Mouse (Mus musculus): Measurements from ENCODE around the gene Gm9495. TPM values are rescaled to one million over a fixed set of nuclear protein-coding genes. Genes with fewer than 3 reads are reported as not detected.
"Not testable (repeated sequence)": the region's sequence is repeated elsewhere in the genome, so short reads cannot be mapped to it uniquely, and the experiment has no call there.

The Gm9495 gene
- not detected in 2 replicates for polyA plus RNA-seq (2015; fragmentation: Nextera tagmentation; extraction: Ambion mirVana)

- H3K9me3 ChIP-seq (ENCODE audit: control insufficient read depth, low read length): not testable (repeated sequence)
These were observed at the start of gene Gm9495 for GRCm38 (mm10) chr8:69453465-69453864. Gene Gm9495 (minus strand): TSS chr8:69453565.

GRCm38 (mm10) chr8:69474946-69475345 is 21.6 kb upstream of the Gm9495 start:
- not testable (repeated sequence) for H3K9me3 ChIP-seq (ENCODE audit: control insufficient read depth, low read length); H3K4me3 ChIP-seq (replicated peaks; ENCODE audit: low read length); H3K27me3 ChIP-seq (replicated peaks; ENCODE audit: control insufficient read depth, insufficient read depth, low read length); H3K4me1 ChIP-seq (replicated peaks; ENCODE audit: control insufficient read depth, insufficient read depth, low read length); H3K36me3 ChIP-seq (ENCODE audit: control insufficient read depth, insufficient read depth); H3K4me2 ChIP-seq (ENCODE audit: low read length); ATAC-seq; H3K9ac ChIP-seq (replicated peaks; ENCODE audit: low read depth, low read length); H3K27ac ChIP-seq (ENCODE audit: low read length)
- 54% methylated on average over 2 of the region's 3 CpGs for WGBS

More at GRCm38 (mm10) chr8:69453465-69453864, at the start of gene Gm9495:
- not testable (repeated sequence) for H3K9ac ChIP-seq (replicated peaks; ENCODE audit: low read depth, low read length); ATAC-seq; H3K27me3 ChIP-seq (replicated peaks; ENCODE audit: control insufficient read depth, insufficient read depth, low read length); H3K4me1 ChIP-seq (replicated peaks; ENCODE audit: control insufficient read depth, insufficient read depth, low read length); H3K4me2 ChIP-seq (ENCODE audit: low read length); H3K36me3 ChIP-seq (ENCODE audit: control insufficient read depth, insufficient read depth); H3K27ac ChIP-seq (ENCODE audit: low read length); H3K4me3 ChIP-seq (replicated peaks; ENCODE audit: low read length)
- WGBS: 95% methylated on average over 1 of the region's 3 CpGs

- not testable (repeated sequence) for H3K36me3 ChIP-seq (ENCODE audit: control insufficient read depth, insufficient read depth); H3K27ac ChIP-seq (ENCODE audit: low read length); H3K9me3 ChIP-seq (ENCODE audit: control insufficient read depth, low read length); H3K4me3 ChIP-seq (replicated peaks; ENCODE audit: low read length); H3K4me2 ChIP-seq (ENCODE audit: low read length); H3K27me3 ChIP-seq (replicated peaks; ENCODE audit: control insufficient read depth, insufficient read depth, low read length); ATAC-seq; H3K9ac ChIP-seq (replicated peaks; ENCODE audit: low read depth, low read length); H3K4me1 ChIP-seq (replicated peaks; ENCODE audit: control insufficient read depth, insufficient read depth, low read length)
- WGBS: 67% methylated on average over 2 of the region's 3 CpGs
These were observed 33.3 kb downstream of the Gm9495 start for GRCm38 (mm10) chr8:69420018-69420417.

GRCm38 (mm10) chr8:69414326-69414725 is 39.0 kb downstream of the Gm9495 start:
- Histone ChIP-seq H3K9ac (replicated peaks; ENCODE audit: low read depth, low read length) (no peak overlapping the region), H3K4me2 (ENCODE audit: low read length) (no peak overlapping the region), H3K4me3 (replicated peaks; ENCODE audit: low read length) (no peak overlapping the region), H3K36me3 (ENCODE audit: control insufficient read depth, insufficient read depth) (no peaks in the 10 kb centered on the region), H3K9me3 (ENCODE audit: control insufficient read depth, low read length) (no peaks in the 10 kb centered on the region), H3K27ac (ENCODE audit: low read length) (no peak overlapping the region), H3K4me1 (replicated peaks; ENCODE audit: control insufficient read depth, insufficient read depth, low read length) (no peaks in the 10 kb centered on the region), H3K27me3 (replicated peaks; ENCODE audit: control insufficient read depth, insufficient read depth, low read length) (no peaks in the 10 kb centered on the region)
- no peak for ATAC-seq
- 94% methylated on average over 1 of the region's 1 CpGs for WGBS

- H3K4me2 ChIP-seq (ENCODE audit: low read length): no peak overlapping the region
- ATAC-seq: no peak
- H3K4me3 ChIP-seq (replicated peaks; ENCODE audit: low read length): no peak overlapping the region
- H3K9me3 ChIP-seq (ENCODE audit: control insufficient read depth, low read length): no peaks in the 10 kb centered on the region
- no peak overlapping the region for H3K9ac ChIP-seq (replicated peaks; ENCODE audit: low read depth, low read length)
- H3K36me3 ChIP-seq (ENCODE audit: control insufficient read depth, insufficient read depth): no peaks in the 10 kb centered on the region
- H3K27ac ChIP-seq (ENCODE audit: low read length): no peak overlapping the region
- H3K27me3 ChIP-seq (replicated peaks; ENCODE audit: control insufficient read depth, insufficient read depth, low read length): no peaks in the 10 kb centered on the region
- 90% methylated on average over 6 of the region's 6 CpGs for WGBS
- no peaks in the 10 kb centered on the region for H3K4me1 ChIP-seq (replicated peaks; ENCODE audit: control insufficient read depth, insufficient read depth, low read length)
These were observed 48.6 kb downstream of the Gm9495 start for GRCm38 (mm10) chr8:69404768-69405167.

- H3K9me3 ChIP-seq (ENCODE audit: control insufficient read depth, low read length): no peaks in the 10 kb centered on the region
- 0 out of 2 replicates have a peak, but pooled peaks cover 3% of the 10 kb centered on the region for H3K4me1 ChIP-seq (replicated peaks; ENCODE audit: control insufficient read depth, insufficient read depth, low read length)
- no peak overlapping the region for H3K27ac ChIP-seq (ENCODE audit: low read length)
- ATAC-seq: no peak
- no peak overlapping the region; the same call in 1 of the 2 replicates for H3K9ac ChIP-seq (replicated peaks; ENCODE audit: low read depth, low read length)
- H3K4me3 ChIP-seq (replicated peaks; ENCODE audit: low read length): peak overlapping the region; percentile 56
- no peaks in the 10 kb centered on the region for H3K36me3 ChIP-seq (ENCODE audit: control insufficient read depth, insufficient read depth)
- 69% methylated on average over 4 of the region's 4 CpGs for WGBS
- peak overlapping the region; percentile 74 for H3K4me2 ChIP-seq (ENCODE audit: low read length)
- no peaks in the 10 kb centered on the region for H3K27me3 ChIP-seq (replicated peaks; ENCODE audit: control insufficient read depth, insufficient read depth, low read length)
These were observed 53.4 kb downstream of the Gm9495 start for GRCm38 (mm10) chr8:69399956-69400443.

- 0 out of 2 replicates have a peak, but pooled peaks have one; percentile 5 for ATAC-seq
- H3K36me3 ChIP-seq (ENCODE audit: control insufficient read depth, insufficient read depth): no peaks in the 10 kb centered on the region
- no peaks in the 10 kb centered on the region for H3K9me3 ChIP-seq (ENCODE audit: control insufficient read depth, low read length)
- peak overlapping the region; percentile 56 for H3K4me3 ChIP-seq (replicated peaks; ENCODE audit: low read length)
- WGBS: 13% methylated on average over 41 of the region's 43 CpGs
- H3K27me3 ChIP-seq (replicated peaks; ENCODE audit: control insufficient read depth, insufficient read depth, low read length): no peaks in the 10 kb centered on the region
- peak overlapping the region; percentile 74 for H3K4me2 ChIP-seq (ENCODE audit: low read length)
- H3K27ac ChIP-seq (ENCODE audit: low read length): no peak overlapping the region
- peak overlapping the region; percentile 76 for H3K9ac ChIP-seq (replicated peaks; ENCODE audit: low read depth, low read length)
- H3K4me1 ChIP-seq (replicated peaks; ENCODE audit: control insufficient read depth, insufficient read depth, low read length): peaks cover 7% of the 10 kb centered on the region
These were observed 54.0 kb downstream of the Gm9495 start for GRCm38 (mm10) chr8:69399181-69399955.

- Histone ChIP-seq H3K4me1 (replicated peaks; ENCODE audit: control insufficient read depth, insufficient read depth, low read length) (peaks cover 10% of the 10 kb centered on the region), H3K9ac (replicated peaks; ENCODE audit: low read depth, low read length) (no peak overlapping the region), H3K9me3 (ENCODE audit: control insufficient read depth, low read length) (peaks cover 4% of the 10 kb centered on the region; the same call in 1 of the 2 replicates), H3K36me3 (ENCODE audit: control insufficient read depth, insufficient read depth) (0 out of 2 replicates have a peak, but pooled peaks cover 4% of the 10 kb centered on the region), H3K27ac (ENCODE audit: low read length) (no peak overlapping the region), H3K27me3 (replicated peaks; ENCODE audit: control insufficient read depth, insufficient read depth, low read length) (no peaks in the 10 kb centered on the region), H3K4me2 (ENCODE audit: low read length) (no peak overlapping the region), H3K4me3 (replicated peaks; ENCODE audit: low read length) (no peak overlapping the region)
- 69% methylated on average over 6 of the region's 6 CpGs for WGBS
- no peak for ATAC-seq
These were observed 57.2 kb downstream of the Gm9495 start for GRCm38 (mm10) chr8:69396196-69396595.

GRCm38 (mm10) chr8:69395050-69395789 is 58.1 kb downstream of the Gm9495 start:
- H3K9me3 ChIP-seq (ENCODE audit: control insufficient read depth, low read length): peaks cover 8% of the 10 kb centered on the region; the same call in 1 of the 2 replicates
- peak overlapping the region; percentile 55 for H3K4me3 ChIP-seq (replicated peaks; ENCODE audit: low read length)
- under 1% methylated on average over 26 of the region's 26 CpGs for WGBS
- H3K27me3 ChIP-seq (replicated peaks; ENCODE audit: control insufficient read depth, insufficient read depth, low read length): no peaks in the 10 kb centered on the region
- H3K9ac ChIP-seq (replicated peaks; ENCODE audit: low read depth, low read length): peak overlapping the region; percentile 69
- peak overlapping the region; percentile 88 for H3K27ac ChIP-seq (ENCODE audit: low read length)
- 0 out of 2 replicates have a peak, but pooled peaks cover 4% of the 10 kb centered on the region for H3K36me3 ChIP-seq (ENCODE audit: control insufficient read depth, insufficient read depth)
- H3K4me2 ChIP-seq (ENCODE audit: low read length): peak overlapping the region; percentile 76
- peaks cover 10% of the 10 kb centered on the region for H3K4me1 ChIP-seq (replicated peaks; ENCODE audit: control insufficient read depth, insufficient read depth, low read length)
- ATAC-seq: peak; percentile 100

All from forebrain, embryonic 16.5 days (tissue).